Mouse (Mus musculus) cerebral cortex, adult 2 months (tissue): ENCODE results near the gene Nol4l.

Experiments
- WGBS: fragments of 180-500 bp; shearing (Covaris S2); methylation state at CpG from one replicate; pipeline ENCODE4 v1.1.7; 2018; 5-methylcytosine and 5-hydroxymethylcytosine counted together

Gene Nol4l

GRCm38 (mm10) chr2:153414607-153415006 lies 115.2 kb downstream of the Nol4l start:
- WGBS, result 36% methylated on average over 2 of the region's 2 CpGs

GRCm38 (mm10) chr2:153412563-153412962 lies 117.2 kb downstream of the Nol4l start:
- WGBS, result 49% methylated on average over 6 of the region's 6 CpGs

DNA sequence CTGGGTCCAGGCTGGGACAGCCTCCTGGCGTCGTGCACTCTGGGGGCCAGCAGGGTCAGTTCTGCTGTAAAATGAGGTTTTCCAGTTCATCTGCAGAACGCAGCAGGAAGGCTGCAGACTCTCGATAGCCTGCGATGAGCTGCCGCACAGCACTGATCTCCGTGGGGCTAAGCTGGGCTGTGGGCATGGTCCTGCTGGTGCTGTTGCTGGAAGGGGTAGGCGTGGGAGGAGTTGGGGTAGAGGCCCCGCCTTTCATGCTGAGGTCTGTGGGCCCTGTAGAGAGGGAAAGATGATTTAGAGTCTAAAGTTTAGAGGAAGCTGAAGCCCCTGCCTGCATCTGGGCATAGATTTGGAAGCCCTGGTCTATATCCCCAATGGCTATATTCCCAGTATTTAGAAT lies 118.2 kb downstream of the Nol4l start:
- 59% methylated on average over 9 of the region's 9 CpGs for whole genome bisulfite sequencing

GRCm38 (mm10) chr2:153408971-153409370 lies 120.8 kb downstream of the Nol4l start:
- WGBS, result 66% methylated on average over 3 of the region's 3 CpGs

DNA sequence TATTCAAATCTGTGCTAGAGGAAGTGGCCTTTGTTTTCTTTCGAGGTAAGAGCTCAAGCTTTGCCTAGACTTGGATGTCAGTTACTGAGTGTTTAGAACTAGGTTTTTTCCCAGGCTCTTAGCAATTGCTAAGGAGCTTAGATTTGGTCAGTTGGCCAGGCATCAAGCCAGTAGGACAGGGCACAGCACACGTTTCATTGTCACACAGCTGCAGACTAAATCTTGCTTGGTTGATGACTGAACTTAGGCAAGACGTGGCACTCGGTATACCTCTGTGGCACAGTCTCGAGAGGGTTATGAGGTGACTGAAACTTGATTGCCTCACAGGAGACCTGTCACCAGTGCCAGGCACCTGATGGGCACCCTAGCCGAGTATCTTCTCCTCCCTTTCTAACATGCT lies 122.9 kb downstream of the Nol4l start:
- WGBS, result 51% methylated on average over 6 of the region's 6 CpGs

GRCm38 (mm10) chr2:153404882-153405281 lies 124.9 kb downstream of the Nol4l start:
- 90% methylated on average over 3 of the region's 3 CpGs for WGBS

DNA sequence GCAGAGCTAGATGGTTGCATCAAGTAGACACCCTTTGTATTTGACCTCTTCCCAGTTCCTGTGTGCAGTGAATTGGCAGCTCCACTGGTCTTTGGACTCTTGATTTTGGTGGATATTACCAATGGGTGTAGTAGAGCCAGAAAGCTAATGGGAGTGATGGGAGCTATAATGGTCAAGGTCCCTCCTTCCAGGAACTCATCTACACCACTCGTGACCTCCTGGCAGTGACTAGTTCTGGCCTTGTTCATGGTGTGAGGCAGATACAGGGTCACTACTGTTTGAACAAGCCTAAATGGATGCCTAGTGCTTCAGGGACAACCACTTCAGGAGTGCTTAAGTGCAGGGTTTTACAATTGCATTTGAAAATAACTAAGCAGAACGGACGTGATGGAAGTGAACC lies 125.7 kb downstream of the Nol4l start:
- WGBS, result 87% methylated on average over 3 of the region's 3 CpGs

DNA sequence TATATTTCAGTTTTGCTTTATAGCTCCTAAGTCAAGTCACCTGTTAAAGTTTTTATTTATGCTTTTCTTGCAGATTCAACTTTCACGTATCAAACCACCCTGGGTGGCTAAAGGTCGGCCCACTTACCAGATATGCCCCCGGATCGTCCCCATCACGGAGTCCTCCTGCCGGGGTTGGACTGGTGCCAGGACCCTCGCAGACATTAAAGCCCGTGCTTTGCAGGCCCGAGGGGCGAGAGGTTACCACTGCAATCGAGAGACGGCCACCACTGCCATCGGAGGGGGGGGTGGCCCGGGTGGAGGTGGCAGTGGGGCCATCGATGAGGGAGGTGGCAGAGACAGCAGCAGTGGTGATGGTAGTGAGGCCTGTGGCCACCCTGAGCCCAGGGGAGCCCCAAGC lies 130.6 kb downstream of the Nol4l start:
- WGBS, result 72% methylated on average over 15 of the region's 15 CpGs

DNA sequence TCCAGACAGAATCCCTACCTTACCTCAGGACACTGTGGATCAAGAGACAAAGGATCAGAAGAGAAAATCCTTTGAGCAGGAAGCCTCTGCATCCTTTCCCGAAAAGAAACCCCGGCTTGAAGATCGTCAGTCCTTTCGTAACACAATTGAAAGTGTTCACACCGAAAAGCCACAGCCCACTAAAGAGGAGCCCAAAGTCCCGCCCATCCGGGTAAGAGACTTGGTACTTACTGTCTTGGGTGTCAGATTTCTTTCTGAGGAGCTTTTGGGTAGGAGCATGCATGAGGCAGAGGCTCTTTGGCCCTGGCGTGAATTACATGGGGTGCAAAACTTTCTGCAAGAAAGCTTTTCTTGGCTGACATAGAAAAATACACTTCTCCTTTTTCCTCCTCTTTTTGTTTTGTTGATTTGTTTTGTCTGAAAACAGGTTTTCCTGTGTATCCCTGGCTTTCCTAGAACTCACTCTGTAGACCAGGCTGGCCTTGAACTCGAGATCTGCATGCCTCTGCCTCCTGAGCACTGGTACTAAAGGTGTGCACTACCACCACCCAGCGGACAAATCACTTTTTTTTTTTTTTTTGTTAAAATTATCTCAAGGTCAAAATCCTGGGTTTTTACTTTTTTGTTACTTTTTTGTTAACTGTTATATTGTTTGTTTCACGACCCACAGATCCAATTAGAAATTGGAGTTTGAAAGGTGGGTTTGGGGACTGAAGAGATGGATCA lies 131.8 kb downstream of the Nol4l start:
- WGBS, result 89% methylated on average over 11 of the region's 11 CpGs

- 68% methylated on average over 10 of the region's 10 CpGs for WGBS
Measured at GRCm38 (mm10) chr2:153393045-153393444, 136.7 kb downstream of the Nol4l start.

DNA sequence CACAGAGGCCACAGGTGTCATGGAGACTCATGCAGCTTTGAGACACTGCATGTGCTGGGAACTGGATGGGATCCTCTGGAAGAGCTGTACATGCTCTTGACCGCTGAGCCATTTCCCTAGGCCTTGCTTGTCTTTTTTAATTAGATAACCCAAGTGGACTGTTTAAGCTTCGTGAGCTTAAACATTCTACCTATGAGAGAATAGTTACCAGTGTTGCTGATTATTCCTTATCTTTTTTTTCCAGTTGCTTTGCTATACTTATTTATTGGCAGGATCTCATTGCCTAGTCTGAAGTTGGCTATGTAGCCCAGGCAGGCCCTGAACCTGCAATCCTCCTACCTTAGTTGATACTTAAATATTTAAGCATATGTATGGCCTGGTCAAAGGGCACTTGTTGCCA lies 139.9 kb downstream of the Nol4l start:
- WGBS, result 97% methylated on average over 2 of the region's 2 CpGs

DNA sequence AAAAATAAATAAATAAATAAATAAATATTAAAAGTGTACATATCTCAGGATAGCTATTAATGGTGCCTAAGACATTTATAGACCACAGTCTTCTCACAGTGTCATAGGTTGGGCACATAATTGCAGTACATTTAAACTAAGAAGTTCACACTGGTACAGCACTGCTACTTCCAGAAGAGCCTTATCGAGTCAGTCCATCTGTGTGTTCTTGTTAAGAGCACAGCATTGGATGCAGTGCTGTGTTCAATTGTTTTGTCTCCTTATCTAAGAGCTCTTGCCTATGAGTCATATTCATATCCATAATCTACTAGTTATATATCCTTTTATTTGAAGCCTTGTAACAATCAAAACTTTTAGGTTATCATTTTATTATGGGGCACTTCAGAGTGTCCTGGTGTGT lies 149.3 kb downstream of the Nol4l start:
- 72% methylated on average over 1 of the region's 1 CpGs for WGBS

DNA sequence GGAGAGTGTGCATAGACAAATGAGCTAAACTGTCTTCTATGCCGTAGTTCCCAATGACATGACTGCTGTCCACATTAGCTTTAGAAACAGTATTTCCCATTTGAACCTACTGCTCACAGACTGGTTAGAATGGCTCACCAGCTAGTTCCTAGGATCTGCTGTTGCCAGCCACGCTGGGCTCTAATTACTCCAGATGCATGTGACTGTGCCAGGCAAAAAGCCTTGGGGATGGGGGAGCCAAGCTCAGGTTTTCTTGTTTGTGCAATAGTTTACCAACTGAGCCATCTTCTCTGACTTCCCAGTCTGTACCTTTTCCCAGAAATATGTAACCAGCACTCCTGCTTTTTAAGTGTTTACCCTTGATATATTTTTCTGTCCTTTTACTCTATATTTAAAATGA lies 154.4 kb downstream of the Nol4l start:
- WGBS, result 61% methylated on average over 2 of the region's 2 CpGs

GRCm38 (mm10) chr2:153364531-153364930 lies 165.2 kb downstream of the Nol4l start:
- 91% methylated on average over 14 of the region's 14 CpGs for WGBS

DNA sequence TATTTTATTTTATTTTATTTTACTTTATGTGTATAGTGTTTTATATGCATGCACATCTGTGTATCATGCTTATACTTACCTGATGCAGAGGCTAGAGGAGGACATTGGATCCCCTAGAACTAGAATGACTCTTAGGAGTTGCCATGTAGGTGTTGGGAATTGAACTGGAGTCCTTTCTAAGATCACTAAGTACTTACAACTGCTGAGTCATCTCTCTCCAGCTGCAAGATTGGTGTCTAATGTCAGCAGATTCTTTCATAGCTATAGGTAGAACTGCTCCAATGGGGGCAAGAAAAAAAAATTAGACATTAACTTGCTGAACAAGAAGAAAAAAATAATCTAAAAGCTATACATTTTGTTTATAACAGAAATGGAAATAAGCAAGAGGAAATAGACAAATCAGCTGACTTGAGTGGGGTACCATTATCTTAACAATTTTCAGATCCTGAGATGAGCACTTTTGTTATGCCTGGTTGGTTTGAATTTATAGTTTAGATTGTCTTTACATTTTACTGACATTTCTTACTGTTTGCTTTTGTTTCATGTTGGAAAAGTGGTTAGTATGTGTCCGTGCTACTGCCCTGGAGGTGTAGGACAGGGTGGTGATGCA lies 168.6 kb downstream of the Nol4l start:
- 100% methylated on average over 1 of the region's 1 CpGs for WGBS
